Mouse (Mus musculus) kidney, postnatal 14 days (tissue): ENCODE results near the gene Btbd35f7.
"Not testable (repeated sequence)": the region's sequence is repeated elsewhere in the genome, so short reads cannot be mapped to it uniquely, and the experiment has no call there.

Source experiments
- DNase-seq: peaks from one replicate; pipeline ENCODE4 v3.0.0; 2022; ENCODE audit warnings: mixed read lengths

The Btbd35f7 gene

GRCm38 (mm10) chrX:5668767-5669166, at the start of gene Btbd35f7:
Gene Btbd35f7, plus strand, starts transcription at chrX:5669067.
- DNase-seq = not testable (repeated sequence)
